Mouse (Mus musculus) neural tube, embryonic 14.5 days (tissue): ENCODE measurements around the gene Kdm4b. TPM values are rescaled to one million over a fixed set of nuclear protein-coding genes. Genes with fewer than 3 reads are reported as not detected.
A peak's percentile ranks its signal among the peaks of the same experiment; 100 is the strongest.

Experiments
- ATAC-seq: fragments of 200-750 bp; cut with Nextera tagmentation; 2 replicates; pipeline ENCODE4 v1.8.0; 2017; ENCODE audit warnings: low read depth, mild to moderate bottlenecking, moderate TSS enrichment, moderate library complexity
- H3K27ac ChIP-seq: fragments of 300-500 bp; sonication (generic); 2 replicates; pipeline ENCODE4 v1.5.1; 2014; ENCODE audit warnings: low read depth, mild to moderate bottlenecking, control low read depth, low read length, moderate library complexity, mixed read lengths
- H3K27me3 ChIP-seq: fragments of 300-500 bp; sonication (generic); 2 replicates; pipeline ENCODE4 v1.6.1; 2014; ENCODE audit warnings: low read length; ENCODE audit not compliant: control insufficient read depth, insufficient read depth
- H3K36me3 ChIP-seq: fragments of 300-500 bp; sonication (generic); 2 replicates; pipeline ENCODE4 v1.6.1; 2014; ENCODE audit warnings: low read length, mixed read lengths; ENCODE audit not compliant: control insufficient read depth, insufficient read depth
- H3K4me1 ChIP-seq: fragments of 300-500 bp; sonication (generic); 2 replicates; pipeline ENCODE4 v1.6.1; 2014; ENCODE audit warnings: low read length; ENCODE audit not compliant: control insufficient read depth, insufficient read depth
- H3K4me2 ChIP-seq: fragments of 300-500 bp; sonication (generic); 2 replicates; pipeline ENCODE4 v1.6.1; 2014; ENCODE audit warnings: mild to moderate bottlenecking, low read depth, low read length, control low read depth
- H3K4me3 ChIP-seq: fragments of 300-500 bp; sonication (generic); 2 replicates; pipeline ENCODE4 v1.5.1; 2014; ENCODE audit warnings: low read depth, low read length, control low read depth, mixed read lengths
- H3K9ac ChIP-seq: fragments of 300-500 bp; sonication (generic); replicated peaks from 2 replicates; pipeline ENCODE4 v1.6.1; 2014; ENCODE audit warnings: low read depth, mild to moderate bottlenecking, control low read depth, low read length, mixed read lengths
- H3K9me3 ChIP-seq: fragments of 300-500 bp; sonication (generic); 2 replicates; pipeline ENCODE4 v1.6.1; 2016; ENCODE audit warnings: low read length; ENCODE audit not compliant: control insufficient read depth
- WGBS: fragments of 180-500 bp; shearing (Covaris S2); extraction: QIAGEN DNeasy Blood & Tissue Kit; methylation state at CpG from one replicate; pipeline ENCODE4 v1.1.7; 2014; 5-methylcytosine and 5-hydroxymethylcytosine counted together
- polyA plus RNA-seq: library from polyadenylated mRNA; unstranded; fragments of >200 nt; fragmentation: Nextera tagmentation; extraction: Ambion mirVana; gene quantifications from 2 replicates; pipeline ENCODE4 v1.2.1, GENCODE M21; 2014

Kdm4b gene
- polyA plus RNA-seq, 1 experiment from 2014 or later = 58.6 TPM

DNA sequence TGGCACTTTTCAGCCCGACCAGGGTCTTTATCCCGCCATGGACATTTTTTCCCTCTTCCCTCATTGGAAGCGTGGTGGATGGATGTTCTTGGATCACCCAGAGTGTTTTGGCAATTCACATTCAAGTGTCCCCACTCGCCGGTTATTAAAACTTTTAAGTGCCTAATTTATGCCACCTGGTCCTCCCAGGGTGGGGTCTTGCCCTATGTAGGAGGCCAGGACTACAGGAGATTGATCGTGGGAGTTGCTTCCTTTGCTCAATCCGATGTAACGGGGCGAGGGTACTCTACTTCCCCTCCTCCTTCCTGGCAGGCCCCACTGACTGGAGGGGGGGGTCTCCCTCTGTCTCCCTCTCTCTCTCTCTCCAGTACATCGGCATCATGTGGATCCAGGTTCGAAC lies 21.1 kb upstream of the Kdm4b start:
- no peak overlapping the region for H3K27ac ChIP-seq
- H3K36me3 ChIP-seq = no peaks in the 10 kb centered on the region
- peak overlapping the region; percentile 75 for H3K4me2 ChIP-seq
- no peaks in the 10 kb centered on the region for H3K9me3 ChIP-seq
- H3K27me3 ChIP-seq = no peaks in the 10 kb centered on the region
- peaks cover 9% of the 10 kb centered on the region; the same call in 1 of the 2 replicates for H3K4me1 ChIP-seq
- 8% methylated on average over 11 of the region's 11 CpGs for WGBS
- no peak for ATAC-seq
- H3K9ac ChIP-seq = 0 out of 2 replicates have a peak overlapping the region, but pooled peaks have one; percentile 44
- H3K4me3 ChIP-seq = peak overlapping the region; percentile 61

DNA sequence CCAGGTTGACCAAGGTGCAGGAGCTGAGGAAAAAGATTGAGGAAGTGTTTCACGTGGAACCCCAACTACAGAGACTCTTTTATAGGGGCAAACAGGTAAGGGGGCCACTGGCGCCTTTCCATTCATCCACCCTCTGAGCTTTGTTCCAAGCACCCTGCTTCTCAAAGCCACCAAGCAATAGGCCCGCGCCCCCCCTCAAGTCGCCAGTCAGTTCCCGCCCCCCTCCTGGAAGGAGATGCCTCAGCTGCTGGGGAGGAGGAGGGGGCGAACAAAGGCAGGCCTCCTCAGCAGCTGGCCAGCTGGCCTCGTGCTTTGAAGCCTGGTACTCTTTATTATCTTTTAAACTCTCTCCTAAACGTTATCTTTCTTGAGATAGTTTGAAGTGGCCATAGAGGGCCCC lies 20.7 kb upstream of the Kdm4b start:
- Histone ChIP-seq H3K4me1 (peaks cover 9% of the 10 kb centered on the region; the same call in 1 of the 2 replicates), H3K4me2 (peak overlapping the region; percentile 75), H3K4me3 (no peak overlapping the region; the same call in 1 of the 2 replicates), H3K27me3 (no peaks in the 10 kb centered on the region), H3K9ac (no peak overlapping the region), H3K9me3 (no peaks in the 10 kb centered on the region), H3K27ac (no peak overlapping the region), H3K36me3 (no peaks in the 10 kb centered on the region)
- ATAC-seq = no peak
- 20% methylated on average over 9 of the region's 9 CpGs for WGBS

DNA sequence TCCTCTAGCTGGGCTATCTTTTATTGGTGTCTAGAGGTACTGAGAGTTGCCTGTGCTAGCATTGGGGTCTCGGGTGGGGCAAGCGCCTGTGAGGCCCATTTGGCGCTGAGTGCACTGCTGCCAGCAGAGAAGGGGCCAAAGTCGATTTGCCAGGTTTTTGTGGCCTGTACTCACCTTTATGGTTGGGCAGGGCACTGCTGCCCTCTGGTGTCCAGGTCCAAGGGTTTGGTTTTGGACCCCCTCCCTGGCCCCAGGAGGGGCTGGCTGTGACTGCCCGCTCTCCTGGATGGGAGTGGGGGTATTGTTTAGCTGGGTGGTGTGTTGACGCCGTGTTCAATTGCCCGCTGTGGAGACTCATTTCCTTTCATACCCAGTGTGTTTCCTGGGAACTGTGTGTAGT lies 20.0 kb upstream of the Kdm4b start:
- no peaks in the 10 kb centered on the region for H3K27me3 ChIP-seq
- H3K9ac ChIP-seq = no peak overlapping the region
- peaks cover 9% of the 10 kb centered on the region; the same call in 1 of the 2 replicates for H3K4me1 ChIP-seq
- 72% methylated on average over 8 of the region's 8 CpGs for WGBS
- H3K27ac ChIP-seq = no peak overlapping the region
- no peaks in the 10 kb centered on the region for H3K36me3 ChIP-seq
- H3K9me3 ChIP-seq = no peaks in the 10 kb centered on the region
- no peak overlapping the region for H3K4me3 ChIP-seq
- ATAC-seq = no peak
- no peak overlapping the region for H3K4me2 ChIP-seq

DNA sequence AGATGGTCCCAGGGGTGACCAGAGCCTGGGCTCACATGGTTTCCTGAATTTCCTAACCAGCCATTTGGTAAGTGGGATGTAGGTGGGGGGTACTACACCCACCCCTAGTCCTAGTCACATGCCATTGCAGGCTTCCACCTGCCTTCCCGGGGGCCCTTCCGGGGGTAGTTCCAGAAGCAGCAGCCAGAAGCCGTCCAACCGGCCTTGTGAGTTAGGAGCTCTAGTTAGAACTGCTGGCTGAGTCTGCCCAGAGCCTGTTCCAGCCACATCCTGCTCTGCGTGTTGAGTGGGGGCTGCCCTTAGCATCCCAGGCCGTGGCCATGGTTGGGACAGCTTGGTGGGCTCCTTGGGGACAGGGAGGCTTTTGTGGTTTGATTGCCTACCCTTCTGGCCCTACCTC lies 17.8 kb upstream of the Kdm4b start:
- WGBS = 78% methylated on average over 6 of the region's 6 CpGs
- Histone ChIP-seq H3K27me3 (no peaks in the 10 kb centered on the region), H3K4me3 (no peak overlapping the region), H3K4me1 (peaks cover 9% of the 10 kb centered on the region; the same call in 1 of the 2 replicates), H3K27ac (no peak overlapping the region), H3K9me3 (no peaks in the 10 kb centered on the region), H3K36me3 (no peaks in the 10 kb centered on the region), H3K9ac (no peak overlapping the region), H3K4me2 (no peak overlapping the region)
- no peak for ATAC-seq

DNA sequence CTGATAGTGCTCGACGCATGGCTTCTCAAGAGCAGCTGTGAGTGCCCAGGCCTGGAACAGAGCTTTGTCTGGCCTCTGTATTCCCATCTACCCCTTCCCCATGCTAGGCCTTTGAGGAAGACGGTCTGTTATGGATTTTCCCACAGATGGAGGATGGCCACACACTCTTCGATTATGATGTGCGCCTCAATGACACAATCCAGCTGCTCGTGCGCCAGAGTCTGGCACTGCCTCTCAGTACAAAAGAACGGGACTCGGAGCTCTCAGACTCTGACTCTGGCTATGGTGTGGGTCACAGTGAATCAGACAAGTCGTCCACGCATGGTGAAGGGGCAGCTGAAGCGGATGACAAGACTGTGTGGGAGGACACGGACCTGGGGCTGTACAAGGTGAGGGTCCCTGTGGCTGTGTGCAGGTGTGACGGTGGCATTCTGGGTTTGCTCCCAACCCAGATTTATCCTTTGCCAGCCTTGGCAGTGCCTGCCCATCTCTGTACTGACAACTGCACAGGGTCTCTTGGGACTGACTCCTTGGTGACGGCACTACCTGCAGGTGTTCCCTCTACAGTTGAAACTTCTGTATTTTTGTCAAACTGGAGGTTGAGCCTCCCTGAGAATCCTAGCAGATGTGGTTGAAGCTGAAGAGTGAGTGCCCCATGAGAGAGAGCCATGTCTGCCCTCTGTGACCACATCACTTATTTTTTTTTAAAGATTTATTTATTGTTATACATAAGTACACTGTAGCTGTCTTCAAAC lies 16.5 kb upstream of the Kdm4b start:
- Histone ChIP-seq H3K9ac (no peak overlapping the region), H3K9me3 (no peaks in the 10 kb centered on the region), H3K27ac (no peak overlapping the region), H3K4me3 (no peak overlapping the region), H3K4me2 (no peak overlapping the region), H3K36me3 (no peaks in the 10 kb centered on the region), H3K27me3 (no peaks in the 10 kb centered on the region), H3K4me1 (peaks cover 5% of the 10 kb centered on the region; the same call in 1 of the 2 replicates)
- ATAC-seq = no peak
- WGBS = 92% methylated on average over 15 of the region's 15 CpGs

DNA sequence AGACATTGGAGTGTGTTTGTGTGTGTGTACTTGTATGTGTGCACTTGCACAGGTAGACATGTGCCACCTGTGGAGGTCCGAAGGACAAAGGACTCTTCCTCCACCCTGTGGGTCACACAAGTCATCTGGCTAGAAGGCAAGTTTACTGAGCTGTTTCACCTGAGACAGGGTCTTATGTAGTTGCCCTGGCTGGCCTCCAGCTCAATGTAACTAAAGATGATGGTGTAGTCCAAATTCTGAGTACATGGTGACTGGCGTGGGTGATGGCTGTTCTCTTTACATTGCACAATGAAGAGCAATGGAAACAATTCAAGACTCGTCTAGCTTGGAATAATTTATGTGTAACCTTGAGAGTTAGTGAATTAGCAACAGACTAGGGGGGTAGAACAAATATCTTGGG lies 1.4 kb upstream of the Kdm4b start:
- Histone ChIP-seq H3K4me2 (no peak overlapping the region), H3K27me3 (no peaks in the 10 kb centered on the region), H3K27ac (no peak overlapping the region), H3K36me3 (no peaks in the 10 kb centered on the region), H3K4me3 (no peak overlapping the region), H3K9ac (no peak overlapping the region), H3K9me3 (no peaks in the 10 kb centered on the region), H3K4me1 (peaks cover 16% of the 10 kb centered on the region)
- no peak for ATAC-seq
- 53% methylated on average over 3 of the region's 3 CpGs for WGBS

DNA sequence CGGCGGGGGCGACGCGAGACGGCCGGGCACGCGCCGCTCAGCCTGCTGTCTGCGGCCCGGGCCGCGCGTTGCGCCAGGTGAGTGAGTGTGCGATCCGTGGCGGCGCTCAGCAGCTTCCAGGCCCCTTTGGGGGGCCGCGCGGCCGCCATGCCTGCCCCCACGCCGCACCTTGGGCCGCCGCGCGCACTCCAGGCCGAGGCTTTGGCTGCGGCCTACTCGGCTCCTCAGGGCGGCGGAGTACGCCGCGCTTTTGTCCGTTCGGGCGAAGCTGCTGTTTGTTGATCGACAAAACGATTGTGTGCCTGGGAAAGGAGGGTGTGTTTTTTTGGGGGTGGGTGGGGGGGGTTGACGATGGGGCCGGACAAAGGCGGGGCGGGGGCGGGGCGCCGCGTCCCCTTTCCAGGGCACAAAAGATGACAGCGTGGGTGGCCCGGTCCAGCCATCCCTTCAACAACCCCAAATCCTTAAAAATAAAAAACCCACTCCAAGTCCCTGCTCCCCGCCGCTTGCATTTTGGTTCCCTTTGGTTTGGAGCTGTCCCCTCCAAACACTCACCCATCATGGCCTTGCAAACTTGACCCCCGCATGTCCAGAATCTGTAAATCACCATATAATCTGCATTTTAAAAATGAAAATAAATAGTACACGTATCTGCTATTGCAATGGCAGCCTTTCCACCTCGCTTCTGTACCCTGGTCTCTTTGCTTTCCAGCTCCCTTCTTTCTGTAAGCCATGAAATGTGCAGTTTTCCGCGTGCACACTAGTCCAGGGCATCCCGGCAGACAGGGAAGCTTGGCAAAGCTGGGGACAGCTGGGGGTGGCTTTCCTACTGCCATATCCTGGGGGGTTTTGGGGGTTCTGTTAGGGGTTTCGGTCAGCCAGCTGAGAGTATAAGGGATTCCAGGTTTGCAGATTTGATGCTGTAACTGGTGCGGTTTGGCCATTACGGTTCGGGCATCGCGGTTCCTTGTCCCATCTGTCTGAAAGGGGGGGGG lies 588 bp downstream of the Kdm4b start:
- H3K4me3 ChIP-seq = peak overlapping the region; percentile 91
- WGBS = under 1% methylated on average over 66 of the region's 67 CpGs
- no peaks in the 10 kb centered on the region for H3K36me3 ChIP-seq
- peaks cover 33% of the 10 kb centered on the region for H3K4me1 ChIP-seq
- H3K27me3 ChIP-seq = no peaks in the 10 kb centered on the region
- peak overlapping the region; percentile 92 for H3K9ac ChIP-seq
- ATAC-seq = peak; percentile 52
- H3K9me3 ChIP-seq = no peaks in the 10 kb centered on the region
- H3K27ac ChIP-seq = peak overlapping the region; percentile 91
- peak overlapping the region; percentile 86 for H3K4me2 ChIP-seq

DNA sequence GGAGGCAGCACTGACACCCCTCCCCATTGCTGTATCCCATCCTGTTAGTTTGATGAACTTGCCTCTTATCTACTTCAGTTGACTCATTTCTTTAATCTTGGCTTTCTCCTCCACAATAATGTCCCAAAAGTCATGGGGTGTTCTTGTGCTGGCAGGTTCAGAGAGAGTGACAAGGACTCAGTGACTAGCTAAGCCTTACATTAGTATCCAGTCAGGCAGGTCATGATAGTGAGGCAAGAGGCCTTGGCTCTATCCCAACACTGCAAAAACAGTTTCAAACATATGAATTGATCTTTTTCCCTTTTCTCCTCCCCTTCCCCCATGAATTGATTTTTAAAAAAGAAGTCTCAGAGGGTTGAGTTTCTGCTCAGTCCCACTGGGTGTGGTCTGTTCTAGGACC lies 3.4 kb downstream of the Kdm4b start:
- ATAC-seq = no peak
- peaks cover 33% of the 10 kb centered on the region for H3K4me1 ChIP-seq

DNA sequence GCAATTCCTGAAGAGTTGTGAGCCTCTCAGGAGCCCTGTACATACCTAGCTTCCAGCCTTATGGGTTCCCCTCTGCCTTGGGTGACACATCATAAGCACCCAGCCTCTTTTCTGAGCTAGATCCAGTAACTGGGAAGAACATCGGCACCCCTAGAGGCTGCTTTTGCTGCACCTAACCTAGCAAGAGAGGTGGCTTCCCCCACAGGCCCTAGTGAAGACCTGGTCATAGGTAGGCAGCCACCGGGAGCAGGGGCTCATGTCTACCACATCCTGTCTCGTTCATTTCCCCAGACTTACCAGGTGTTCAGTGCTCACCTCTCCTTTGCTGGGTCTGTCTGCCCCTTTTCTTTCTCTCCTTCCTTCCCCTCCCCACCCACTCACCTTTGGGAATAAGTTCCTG lies 4.5 kb downstream of the Kdm4b start:
- Histone ChIP-seq H3K9me3 (no peaks in the 10 kb centered on the region), H3K4me3 (no peak overlapping the region), H3K9ac (no peak overlapping the region), H3K4me1 (peaks cover 33% of the 10 kb centered on the region), H3K36me3 (no peaks in the 10 kb centered on the region), H3K4me2 (no peak overlapping the region), H3K27ac (no peak overlapping the region), H3K27me3 (no peaks in the 10 kb centered on the region)
- no peak for ATAC-seq
- 89% methylated on average over 3 of the region's 3 CpGs for WGBS

More for the DNA sequence above, 3.4 kb downstream of the Kdm4b start:
- no peak overlapping the region for H3K9ac ChIP-seq
- no peaks in the 10 kb centered on the region for H3K36me3 ChIP-seq
- H3K27ac ChIP-seq = no peak overlapping the region
- H3K9me3 ChIP-seq = no peaks in the 10 kb centered on the region
- H3K4me2 ChIP-seq = no peak overlapping the region
- H3K27me3 ChIP-seq = no peaks in the 10 kb centered on the region
- no peak overlapping the region for H3K4me3 ChIP-seq
